Mouse (Mus musculus) inflammation-experienced regulatory T-cells, adult 16 weeks (primary cell): ENCODE data around the gene Lif. TPM values are rescaled to one million over a fixed set of nuclear protein-coding genes. Genes with fewer than 3 reads are reported as not detected.

ENCODE experiments used
- polyA plus RNA-seq: library from polyadenylated mRNA; unstranded; fragments of 100-300 nt; shearing (Covaris generic); gene quantifications from one replicate; pipeline ENCODE4 v1.2.1, GENCODE M21; 2017

Gene Lif
- 3.5 TPM for polyA plus RNA-seq

DNA sequence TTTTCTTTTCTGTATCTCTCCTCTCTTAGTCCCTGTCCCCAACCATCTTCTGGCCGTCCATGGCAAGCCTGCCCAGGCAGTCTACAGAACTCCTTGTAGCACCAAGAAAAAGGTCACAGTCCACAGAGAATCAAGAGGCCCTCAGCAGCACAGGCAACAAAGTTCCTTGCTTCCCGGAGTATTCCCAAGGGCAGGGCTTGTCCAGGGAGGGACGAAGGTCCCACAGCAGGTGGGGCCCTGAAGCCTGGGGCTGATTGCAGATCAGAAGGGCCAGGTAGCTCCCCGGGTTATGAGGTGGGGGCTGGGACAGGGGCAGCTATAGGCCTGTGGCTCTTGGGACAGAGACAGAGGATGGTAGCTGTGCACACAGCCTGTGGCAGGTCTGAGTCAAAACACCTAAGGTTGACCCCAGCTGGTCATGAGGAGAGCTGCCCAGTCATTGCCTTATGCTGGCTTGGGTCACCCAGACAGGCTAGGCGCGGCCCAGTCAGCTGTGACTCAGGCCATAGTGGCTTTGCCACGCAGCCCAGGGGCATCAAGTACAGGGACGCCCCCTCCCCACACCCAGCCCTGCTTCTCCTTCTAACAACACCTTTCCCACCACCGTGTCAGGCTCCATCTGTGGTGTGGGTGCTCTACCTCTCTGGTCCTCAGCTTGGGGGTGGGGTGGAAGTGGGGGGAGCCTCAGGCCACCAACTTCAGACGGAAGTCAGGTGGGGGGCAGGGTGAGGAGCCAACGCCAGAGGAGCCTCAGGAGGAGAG is at the start of gene Lif:
Gene Lif, plus strand, starts transcription at position 712 of the 762 bp plus-strand sequence.

DNA sequence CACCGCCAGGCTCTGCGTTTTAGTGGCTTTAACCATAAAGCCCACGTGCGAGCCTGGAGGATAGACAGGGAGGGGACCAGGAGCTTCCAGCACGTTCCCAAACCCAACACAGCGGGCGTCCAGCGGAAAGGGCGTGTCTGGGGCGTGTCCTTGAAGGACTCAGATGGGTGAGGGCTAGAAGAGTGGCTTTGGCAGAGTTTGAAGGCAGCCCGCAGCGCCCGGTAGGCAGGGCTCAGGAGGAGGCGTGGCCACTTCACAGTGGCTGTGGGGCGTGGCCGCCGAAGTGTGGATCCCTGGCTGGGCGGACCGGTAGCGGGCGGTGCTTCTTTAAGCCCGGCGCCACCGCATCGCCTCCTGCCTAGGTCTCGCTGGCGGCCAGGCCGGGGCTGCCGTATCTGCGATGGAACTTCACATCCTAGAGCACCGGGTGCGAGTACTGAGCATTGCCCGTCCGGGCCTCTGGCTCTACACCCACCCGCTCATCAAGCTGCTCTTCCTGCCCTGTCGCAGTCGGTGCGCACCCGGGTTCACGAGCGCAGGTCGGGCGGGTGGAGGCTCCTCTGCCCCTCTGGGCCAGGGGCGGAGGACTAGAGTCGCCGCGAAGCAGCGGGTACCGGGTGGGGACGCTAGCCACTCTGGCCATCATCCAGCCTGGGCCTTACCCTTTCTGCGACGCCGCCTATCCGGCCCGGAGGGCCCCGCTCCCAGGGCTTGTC is 39.3 kb upstream of the Lif start, which contains the start of gene Castor1:
Gene Castor1, plus strand, starts transcription at position 312 of the 716 bp plus-strand sequence.

DNA sequence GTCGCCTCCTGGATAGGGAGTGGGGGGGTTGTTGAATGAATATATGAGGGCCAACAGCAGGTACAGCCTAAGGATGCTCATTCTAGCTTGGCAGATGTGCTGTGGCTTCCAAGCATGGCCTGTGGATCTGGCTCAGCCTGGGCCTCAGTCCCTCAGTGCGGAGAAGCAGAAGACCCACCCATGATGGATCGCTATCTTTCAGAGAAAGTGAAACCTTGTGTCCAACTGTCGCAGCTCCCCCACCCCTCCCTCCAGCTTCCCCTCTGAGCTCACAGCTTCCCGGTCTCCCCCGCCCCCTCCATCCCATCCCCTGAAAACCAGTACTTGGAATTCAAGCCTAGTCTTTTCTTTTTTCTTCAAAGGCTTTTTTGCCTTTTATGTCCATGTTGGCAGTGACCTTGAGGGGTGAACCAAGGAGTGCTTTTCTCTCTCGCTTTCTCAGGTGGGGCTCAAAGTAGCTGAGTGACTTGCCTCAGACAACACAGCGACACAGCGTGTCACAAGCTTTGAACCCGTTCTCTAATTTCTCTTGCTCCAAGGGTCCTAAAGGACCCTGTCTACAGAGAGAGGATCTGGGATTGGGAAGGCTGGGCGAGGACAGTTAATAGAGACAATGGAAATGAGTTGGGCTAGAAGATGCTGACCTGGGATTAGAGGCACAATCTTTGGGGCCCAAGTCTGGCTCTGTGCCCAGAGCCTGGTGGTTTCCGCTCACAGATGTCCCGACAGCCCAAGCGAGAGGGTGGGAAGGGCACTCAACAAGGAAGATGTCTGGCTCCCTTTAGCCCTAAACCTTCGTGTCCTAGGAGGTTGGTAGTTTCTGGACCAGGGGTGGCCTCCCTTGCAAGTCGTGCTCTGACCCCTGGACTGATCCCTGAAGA is 21.5 kb upstream of the Lif start, which contains the start of gene Osm:
Gene Osm, plus strand, starts transcription at position 756 of the 881 bp plus-strand sequence.

Other genes starting within 250 kb of the Lif start
- gene Sec14l4, start 226.1 kb upstream of the Lif start, polyA plus RNA-seq = not detected
- not detected for gene Sec14l3, start 192.7 kb upstream of the Lif start, polyA plus RNA-seq
- gene Mtfp1, start 162.1 kb upstream of the Lif start, polyA plus RNA-seq = 3.5 TPM
- 1.2 TPM for gene Sec14l2, start 134.1 kb upstream of the Lif start, polyA plus RNA-seq
- gene Rnf215, start 122.4 kb upstream of the Lif start, polyA plus RNA-seq = 29.2 TPM
- gene Ccdc157, start 97.3 kb upstream of the Lif start, polyA plus RNA-seq = 8.8 TPM
- 96.2 TPM for gene Sf3a1, start 97.2 kb upstream of the Lif start, polyA plus RNA-seq
- gene Tbc1d10a, start 70.8 kb upstream of the Lif start, polyA plus RNA-seq = 58.0 TPM
- gene Castor1, start 39.3 kb upstream of the Lif start, polyA plus RNA-seq = 51.5 TPM
- gene Osm, start 21.1 kb upstream of the Lif start, polyA plus RNA-seq = 33.8 TPM
- gene Hormad2, start 183.5 kb downstream of the Lif start, polyA plus RNA-seq = 0.59 TPM